Mouse (Mus musculus) heart, adult 2 months (tissue): ENCODE data around the gene Nit2.

Experiments used
- CTCF ChIP-seq: fragments of 200-600 bp; IDR thresholded peaks from 2 replicates; pipeline ENCODE4 v1.8.1; 2022; ENCODE audit warnings: antibody characterized with exemption, mild to moderate bottlenecking, moderate library complexity
- POLR2A ChIP-seq: fragments of 200-500 bp; IDR thresholded peaks from 2 replicates; pipeline ENCODE4 v1.6.1; 2011; ENCODE audit warnings: mild to moderate bottlenecking, low read depth, low read length, control low read depth; ENCODE audit not compliant: insufficient read depth

GRCm38 (mm10) chr16:57130752-57131400, 36.3 kb downstream of the Nit2 start:
- TF ChIP-seq CTCF (no peak), POLR2A (no peak)
